Comparison of ENCODE assay signal across 9 mouse cellular contexts in the genomic region with DNA sequence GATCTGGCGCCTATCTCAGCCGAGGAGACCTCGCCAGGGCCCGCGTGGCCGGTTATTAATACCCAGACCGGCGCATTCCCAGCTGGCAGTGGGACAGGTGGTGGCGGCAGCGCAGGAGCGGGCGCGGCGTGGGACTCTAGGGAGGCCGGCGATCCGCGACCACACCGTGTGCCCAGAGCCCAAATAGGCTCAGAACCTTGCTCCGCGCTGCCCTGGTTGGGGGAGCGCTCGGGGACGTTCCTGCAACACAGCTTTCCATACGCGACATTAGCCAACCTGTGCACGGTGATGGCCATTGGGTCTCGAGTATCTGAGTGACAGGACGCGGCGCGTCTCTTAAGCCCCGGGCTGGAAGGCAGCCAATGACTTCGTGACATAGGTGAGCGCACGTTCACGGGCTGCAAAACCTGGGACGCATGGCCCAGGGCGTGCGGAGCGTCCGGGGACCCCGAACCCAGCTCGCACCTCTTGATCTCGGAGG. TPM values are rescaled to one million over a fixed set of nuclear protein-coding genes. Genes with fewer than 3 reads are reported as not detected.
DNase-seq lines count a peak whose midpoint lies in the region; ATAC-seq lines count a peak whose summit lies in the region.
"Had no signal": no experiment of that assay in that cellular context is flagged by ENCODE, and none has a peak within 500 bp of the region (broad histone marks: within the 10 kb centered on the region; RNA-seq: fewer than 3 reads in every experiment).

No protein-coding gene starts in this region.

- H3K4me1 ChIP-seq in erythroblast, embryonic 14.5 days (ENCODE audit: control insufficient read depth), result no peaks in the 10 kb centered on the region; the same call in 1 of the 2 replicates
- H3K4me1 ChIP-seq in forebrain, embryonic 16.5 days (replicated peaks; ENCODE audit: control insufficient read depth, insufficient read depth, low read length), result peaks cover 6% of the 10 kb centered on the region
- peaks cover 23% of the 10 kb centered on the region for H3K4me1 ChIP-seq in hindbrain, embryonic 12.5 days

- DNase-seq in brain, adult 2 months (ENCODE audit: low read depth, low spot score), result peak; percentile 38
- peak; percentile 8 for DNase-seq in lung, postnatal 14 days
- no peak for DNase-seq in left cerebral cortex, adult 8-10 months (ENCODE audit: low spot score in 2 of 2)

- H3K27ac ChIP-seq in forebrain, embryonic 16.5 days (ENCODE audit: low read length), result no peak overlapping the region
- H3K27ac ChIP-seq in hindbrain, embryonic 12.5 days, result no peak overlapping the region

- H3K27me3 ChIP-seq in erythroblast, embryonic 14.5 days (ENCODE audit: control insufficient read depth), result peaks cover 42% of the 10 kb centered on the region
- peaks cover 23% of the 10 kb centered on the region for H3K27me3 ChIP-seq in forebrain, embryonic 16.5 days (replicated peaks; ENCODE audit: control insufficient read depth, insufficient read depth, low read length)
- peaks cover 37% of the 10 kb centered on the region for H3K27me3 ChIP-seq in hindbrain, embryonic 12.5 days

- ATAC-seq in erythroblast, adult 5-6 weeks (replicated peaks; ENCODE audit: low FRiP score, poor library complexity, severe bottlenecking), result no peak
- ATAC-seq in forebrain, embryonic 16.5 days, result no peak
- ATAC-seq in hindbrain, embryonic 12.5 days (ENCODE audit: low FRiP score), result peak; percentile 40; the same call in 1 of the 2 replicates
- no peak for ATAC-seq in inflammation-experienced regulatory T-cells, adult 6 months

- WGBS in forebrain, embryonic 16.5 days, result under 1% methylated on average over 44 of the region's 45 CpGs
- WGBS in hindbrain, embryonic 12.5 days, result 2% methylated on average over 45 of the region's 45 CpGs

- H3K9me3 ChIP-seq in erythroblast, embryonic 14.5 days (ENCODE audit: control insufficient read depth, low read length), result no peaks in the 10 kb centered on the region
- no peaks in the 10 kb centered on the region for H3K9me3 ChIP-seq in forebrain, embryonic 16.5 days (ENCODE audit: control insufficient read depth, low read length)
- H3K9me3 ChIP-seq in hindbrain, embryonic 12.5 days (replicated peaks), result no peaks in the 10 kb centered on the region

- H3K36me3 ChIP-seq in erythroblast, embryonic 14.5 days (ENCODE audit: control insufficient read depth), result no peaks in the 10 kb centered on the region
- no peaks in the 10 kb centered on the region for H3K36me3 ChIP-seq in forebrain, embryonic 16.5 days (ENCODE audit: control insufficient read depth, insufficient read depth)
- H3K36me3 ChIP-seq in hindbrain, embryonic 12.5 days, result no peaks in the 10 kb centered on the region

- H3K4me3 ChIP-seq in erythroblast, embryonic 14.5 days (replicated peaks), result peak overlapping the region; percentile 12
- H3K4me3 ChIP-seq in forebrain, embryonic 16.5 days (replicated peaks; ENCODE audit: low read length), result peak overlapping the region; percentile 43
- peak overlapping the region; percentile 33 for H3K4me3 ChIP-seq in hindbrain, embryonic 12.5 days

- peak overlapping the region; percentile 72 for H3K4me2 ChIP-seq in forebrain, embryonic 16.5 days (ENCODE audit: low read length)
- H3K4me2 ChIP-seq in hindbrain, embryonic 12.5 days (replicated peaks), result peak overlapping the region; percentile 61

- H3K9ac ChIP-seq in forebrain, embryonic 16.5 days (replicated peaks; ENCODE audit: low read depth, low read length), result peak overlapping the region; percentile 58
- peak overlapping the region; percentile 9; the same call in 1 of the 2 replicates for H3K9ac ChIP-seq in hindbrain, embryonic 12.5 days

RNA-seq across cellular contexts. Expression of a gene that starts 3.6 kb away (rescaled TPM):
- polyA plus RNA-seq in erythroblast, embryonic 14.5 days (2012), result 0.03 TPM in 1 of 2 replicates, not detected in the other
- total RNA-seq in erythroblast, adult 5-6 weeks (2015; ENCODE audit: low replicate concordance), result not detected in 2 replicates
- total RNA-seq in erythroblast, adult 5-6 weeks (2017; ENCODE audit: low replicate concordance), result not detected in 2 replicates
- 0.16 and 0.19 TPM in 2 replicates for polyA plus RNA-seq in forebrain, embryonic 16.5 days (2015; fragmentation: Nextera tagmentation; extraction: Ambion mirVana)
- 0.32 and 0.35 TPM in 2 replicates for polyA plus RNA-seq in hindbrain, embryonic 12.5 days (2016; fragmentation: Nextera tagmentation; extraction: Ambion mirVana)
- not detected for polyA plus RNA-seq in inflammation-experienced regulatory T-cells, adult 6 months (2017; shearing (Covaris generic))
- total RNA-seq in left cerebral cortex, adult 8-10 months (2022), result under 1 TPM in 3 of 4 experiments, not detected in 1; 0.18 to 0.50 (median 0.37) TPM
- polyA plus RNA-seq: C2C12 had no signal

RNA-seq across cellular contexts. Expression of a gene that starts 10.5 kb away (rescaled TPM):
- not detected in 2 replicates for polyA plus RNA-seq in erythroblast, embryonic 14.5 days (2012)
- total RNA-seq in erythroblast, adult 5-6 weeks (2015; ENCODE audit: low replicate concordance), result not detected in 2 replicates
- total RNA-seq in erythroblast, adult 5-6 weeks (2017; ENCODE audit: low replicate concordance), result not detected in 2 replicates
- polyA plus RNA-seq in forebrain, embryonic 16.5 days (2015; fragmentation: Nextera tagmentation; extraction: Ambion mirVana), result not detected in 2 replicates
- not detected in 2 replicates for polyA plus RNA-seq in hindbrain, embryonic 12.5 days (2016; fragmentation: Nextera tagmentation; extraction: Ambion mirVana)
- not detected for polyA plus RNA-seq in inflammation-experienced regulatory T-cells, adult 6 months (2017; shearing (Covaris generic))
- total RNA-seq in left cerebral cortex, adult 8-10 months (2022), result not detected

RNA-seq across cellular contexts. Expression of a gene that starts 38.0 kb away (rescaled TPM):
- not detected in 2 replicates for polyA plus RNA-seq in erythroblast, embryonic 14.5 days (2012)
- not detected in 2 replicates for total RNA-seq in erythroblast, adult 5-6 weeks (2015; ENCODE audit: low replicate concordance)
- not detected in 2 replicates for total RNA-seq in erythroblast, adult 5-6 weeks (2017; ENCODE audit: low replicate concordance)
- not detected in 2 replicates for polyA plus RNA-seq in forebrain, embryonic 16.5 days (2015; fragmentation: Nextera tagmentation; extraction: Ambion mirVana)
- not detected in 2 replicates for polyA plus RNA-seq in hindbrain, embryonic 12.5 days (2016; fragmentation: Nextera tagmentation; extraction: Ambion mirVana)
- polyA plus RNA-seq in inflammation-experienced regulatory T-cells, adult 6 months (2017; shearing (Covaris generic)), result not detected
- not detected for total RNA-seq in left cerebral cortex, adult 8-10 months (2022)

RNA-seq across cellular contexts. Expression of a gene that starts 47.8 kb away (rescaled TPM):
- polyA plus RNA-seq in erythroblast, embryonic 14.5 days (2012), result 0.50 and 0.58 TPM in 2 replicates
- total RNA-seq in erythroblast, adult 5-6 weeks (2015; ENCODE audit: low replicate concordance), result 0.84 and 6.9 TPM in 2 replicates
- 0.51 and 3.9 TPM in 2 replicates for total RNA-seq in erythroblast, adult 5-6 weeks (2017; ENCODE audit: low replicate concordance)
- polyA plus RNA-seq in forebrain, embryonic 16.5 days (2015; fragmentation: Nextera tagmentation; extraction: Ambion mirVana), result 14.8 and 22.9 TPM in 2 replicates
- 9.6 and 11.7 TPM in 2 replicates for polyA plus RNA-seq in hindbrain, embryonic 12.5 days (2016; fragmentation: Nextera tagmentation; extraction: Ambion mirVana)
- 1 to 10 TPM in 2 of 3 experiments, under 1 TPM in 1; 0.86 to 2.7 (median 1.5) TPM for polyA plus RNA-seq in inflammation-experienced regulatory T-cells, adult 6 months (2017; shearing (Covaris generic))
- 10 to 100 TPM; 20.8 to 27.9 (median 24.8) TPM for total RNA-seq in left cerebral cortex, adult 8-10 months (2022)

RNA-seq across cellular contexts. Expression of a gene that starts 48.1 kb away (rescaled TPM):
- 1.2 and 1.4 TPM in 2 replicates for polyA plus RNA-seq in erythroblast, embryonic 14.5 days (2012)
- 0.77 and 1.0 TPM in 2 replicates for total RNA-seq in erythroblast, adult 5-6 weeks (2015; ENCODE audit: low replicate concordance)
- 2.6 TPM in 2 replicates for total RNA-seq in erythroblast, adult 5-6 weeks (2017; ENCODE audit: low replicate concordance)
- 14.8 and 15.3 TPM in 2 replicates for polyA plus RNA-seq in forebrain, embryonic 16.5 days (2015; fragmentation: Nextera tagmentation; extraction: Ambion mirVana)
- polyA plus RNA-seq in hindbrain, embryonic 12.5 days (2016; fragmentation: Nextera tagmentation; extraction: Ambion mirVana), result 17.7 and 19.2 TPM in 2 replicates
- polyA plus RNA-seq in inflammation-experienced regulatory T-cells, adult 6 months (2017; shearing (Covaris generic)), result 1 to 10 TPM; 3.2 to 7.3 (median 5.3) TPM
- total RNA-seq in left cerebral cortex, adult 8-10 months (2022), result 10 to 100 TPM in 1 of 4 experiments, 1 to 10 TPM in 3; 7.5 to 10.2 (median 9.5) TPM

Comparison
In these comparisons a context has a peak if more than half of its experiments do, and no peak if none do; other contexts are left out.
1. DNase-seq: peak in brain, adult 2 months (single experiment) and lung, postnatal 14 days (single experiment); none in left cerebral cortex, adult 8-10 months (0 of 2).
2. Peak in every context shown above with its lines, with median percentiles within 50 percentile points of each other: H3K4me3 ChIP-seq.